Mouse (Mus musculus) midbrain, embryonic 12.5 days (tissue): ENCODE data around the gene Abtb2. TPM values are rescaled to one million over a fixed set of nuclear protein-coding genes. Genes with fewer than 3 reads are reported as not detected.
A peak's percentile ranks its signal among the peaks of the same experiment; 100 is the strongest.

ENCODE experiments used
- ATAC-seq: fragments of 200-750 bp; cut with Nextera tagmentation; 2 replicates; pipeline ENCODE4 v1.8.0; 2017; ENCODE audit warnings: low read depth, moderate TSS enrichment, moderate library complexity; ENCODE audit not compliant: low FRiP score
- H3K27ac ChIP-seq: fragments of 300-500 bp; sonication (generic); replicated peaks from 2 replicates; pipeline ENCODE4 v1.5.1; 2016; ENCODE audit warnings: mild to moderate bottlenecking
- H3K27me3 ChIP-seq: fragments of 300-500 bp; sonication (generic); 2 replicates; pipeline ENCODE4 v1.6.1; 2016; ENCODE audit warnings: mild to moderate bottlenecking
- H3K36me3 ChIP-seq: fragments of 300-500 bp; sonication (generic); 2 replicates; pipeline ENCODE4 v1.6.1; 2016
- H3K4me1 ChIP-seq: fragments of 300-500 bp; sonication (generic); 2 replicates; pipeline ENCODE4 v1.6.1; 2016
- H3K4me2 ChIP-seq: fragments of 300-500 bp; sonication (generic); replicated peaks from 2 replicates; pipeline ENCODE4 v1.6.1; 2016; ENCODE audit warnings: mild to moderate bottlenecking, moderate library complexity
- H3K4me3 ChIP-seq: fragments of 300-500 bp; sonication (generic); 2 replicates; pipeline ENCODE4 v1.5.1; 2016; ENCODE audit warnings: mild to moderate bottlenecking
- H3K9ac ChIP-seq: fragments of 300-500 bp; sonication (generic); replicated peaks from 2 replicates; pipeline ENCODE4 v1.6.1; 2016; ENCODE audit warnings: mild to moderate bottlenecking, moderate library complexity
- H3K9me3 ChIP-seq: fragments of 300-500 bp; sonication (generic); 2 replicates; pipeline ENCODE4 v1.6.1; 2016; ENCODE audit warnings: mild to moderate bottlenecking
- WGBS: fragments of 180-500 bp; shearing (Covaris S2); methylation state at CpG from one replicate; pipeline ENCODE4 v1.1.7; 2016; 5-methylcytosine and 5-hydroxymethylcytosine counted together
- polyA plus RNA-seq: library from polyadenylated mRNA; unstranded; fragments of >200 nt; fragmentation: Nextera tagmentation; extraction: Ambion mirVana; gene quantifications from 2 replicates; pipeline ENCODE4 v1.2.1, GENCODE M21; 2016

The Abtb2 gene
- polyA plus RNA-seq, 1 experiment from 2014 or later = 20.7 TPM

GRCm38 (mm10) chr2:103760421-103760820 lies 194.3 kb downstream of the Abtb2 start:
- WGBS = 2% methylated on average over 12 of the region's 12 CpGs
- peak overlapping the region; percentile 66 for H3K27ac ChIP-seq
- peak; percentile 4; the same call in 1 of the 2 replicates for ATAC-seq

GRCm38 (mm10) chr2:103760906-103761716 lies 195.0 kb downstream of the Abtb2 start, which contains the start of gene Nat10:
TSS of gene Nat10 (minus strand) at chr2:103761270.
- Histone ChIP-seq H3K9me3 (no peaks in the 10 kb centered on the region), H3K9ac (peak within 1 kb of the TSS; percentile 59), H3K36me3 (peaks cover 20% of the 10 kb centered on the region), H3K4me1 (peaks cover 10% of the 10 kb centered on the region), H3K4me2 (peak within 1 kb of the TSS; percentile 75), H3K27me3 (no peaks in the 10 kb centered on the region), H3K4me3 (peak within 1 kb of the TSS; percentile 66), H3K27ac (peak within 1 kb of the TSS; percentile 74)
- under 1% methylated on average over 47 of the region's 47 CpGs for WGBS
- peak; percentile 95 for ATAC-seq

More at GRCm38 (mm10) chr2:103760421-103760820, 194.3 kb downstream of the Abtb2 start:
- Histone ChIP-seq H3K4me1 (peaks cover 10% of the 10 kb centered on the region), H3K9me3 (no peaks in the 10 kb centered on the region), H3K36me3 (peaks cover 19% of the 10 kb centered on the region), H3K4me2 (peak overlapping the region; percentile 75), H3K27me3 (no peaks in the 10 kb centered on the region), H3K4me3 (peak overlapping the region; percentile 66), H3K9ac (peak overlapping the region; percentile 59)

- peak overlapping the region; percentile 66 for H3K4me3 ChIP-seq
- no peaks in the 10 kb centered on the region for H3K27me3 ChIP-seq
- H3K27ac ChIP-seq = no peak overlapping the region; the same call in 1 of the 2 replicates
- no peaks in the 10 kb centered on the region for H3K9me3 ChIP-seq
- H3K4me2 ChIP-seq = peak overlapping the region; percentile 75
- H3K36me3 ChIP-seq = peaks cover 22% of the 10 kb centered on the region
- no peak overlapping the region for H3K9ac ChIP-seq
- H3K4me1 ChIP-seq = peaks cover 10% of the 10 kb centered on the region
- 36% methylated on average over 4 of the region's 4 CpGs for WGBS
- no peak for ATAC-seq
Observed at GRCm38 (mm10) chr2:103761993-103762392, 195.9 kb downstream of the Abtb2 start.

- Histone ChIP-seq H3K4me2 (peak overlapping the region; percentile 75), H3K27ac (no peak overlapping the region), H3K4me1 (peaks cover 10% of the 10 kb centered on the region), H3K36me3 (peaks cover 19% of the 10 kb centered on the region), H3K27me3 (no peaks in the 10 kb centered on the region), H3K9ac (no peak overlapping the region), H3K4me3 (no peak overlapping the region), H3K9me3 (no peaks in the 10 kb centered on the region)
- 53% methylated on average over 1 of the region's 1 CpGs for WGBS
- ATAC-seq = no peak
Observed at GRCm38 (mm10) chr2:103762492-103762891, 196.4 kb downstream of the Abtb2 start.

Other genes with a start within 250 kb of the Abtb2 start
- 0.10 TPM in 1 of 2 replicates, not detected in the other for gene Elf5, start 154.6 kb upstream of the Abtb2 start, polyA plus RNA-seq
- 101 and 110 TPM in 2 replicates for gene Cat, start 81.2 kb upstream of the Abtb2 start, polyA plus RNA-seq
- 27.2 and 30.2 TPM in 2 replicates for gene Nat10, start 195.0 kb downstream of the Abtb2 start, polyA plus RNA-seq
- gene Caprin1, start 231.3 kb downstream of the Abtb2 start, polyA plus RNA-seq = 559 and 587 TPM in 2 replicates